Mouse (Mus musculus) lung, adult 18-20 months (tissue): ENCODE results near the gene Krit1.
A peak's percentile ranks its signal among the peaks of the same experiment; 100 is the strongest.
"Not testable (repeated sequence)": the region's sequence is repeated elsewhere in the genome, so short reads cannot be mapped to it uniquely, and the experiment has no call there.

ENCODE experiments used
- DNase-seq, 2 experiments: peaks; one replicate each; pipeline ENCODE4 v3.0.0; 2022; ENCODE audit warnings: mixed read lengths in 2 of 2

The Krit1 gene

GRCm38 (mm10) chr5:3802433-3803291, at the start of gene Krit1, which contains the start of gene Ankib1:
Gene Krit1 (plus strand): TSS chr5:3803184.
Gene Ankib1 (minus strand): TSS chr5:3802925.
- DNase-seq = peak; percentile 88 to 91

- DNase-seq = no peak
Observed at GRCm38 (mm10) chr5:3771512-3771911, 31.5 kb upstream of the Krit1 start.

GRCm38 (mm10) chr5:3772017-3772416, 31.0 kb upstream of the Krit1 start:
- peak in 1 of 2 experiments; percentile 13 for DNase-seq

GRCm38 (mm10) chr5:3782670-3783069, 20.3 kb upstream of the Krit1 start:
- no peak for DNase-seq

- DNase-seq = no peak
Observed at GRCm38 (mm10) chr5:3783947-3784681, 18.9 kb upstream of the Krit1 start.

GRCm38 (mm10) chr5:3784751-3785496, 18.1 kb upstream of the Krit1 start:
- DNase-seq = no peak

DNA sequence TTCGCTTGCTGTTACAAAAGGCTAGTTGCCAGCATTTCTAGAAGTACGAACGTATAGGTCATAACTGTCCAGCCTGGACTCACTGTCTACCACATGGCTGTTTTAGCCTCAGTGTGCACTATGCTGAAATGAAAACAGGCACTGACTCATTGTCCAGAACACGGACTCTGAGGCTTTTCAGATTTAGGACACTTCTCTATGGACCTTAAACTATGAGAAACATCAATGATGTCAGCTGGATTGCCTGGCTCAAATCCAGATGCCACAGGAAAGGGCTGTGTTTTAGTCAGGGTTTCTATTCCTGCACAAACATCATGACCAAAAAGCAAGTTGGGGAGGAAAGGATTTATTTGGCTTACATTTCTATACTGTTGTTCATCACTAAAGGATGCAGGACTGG, 15.4 kb upstream of the Krit1 start:
- no peak for DNase-seq

DNA sequence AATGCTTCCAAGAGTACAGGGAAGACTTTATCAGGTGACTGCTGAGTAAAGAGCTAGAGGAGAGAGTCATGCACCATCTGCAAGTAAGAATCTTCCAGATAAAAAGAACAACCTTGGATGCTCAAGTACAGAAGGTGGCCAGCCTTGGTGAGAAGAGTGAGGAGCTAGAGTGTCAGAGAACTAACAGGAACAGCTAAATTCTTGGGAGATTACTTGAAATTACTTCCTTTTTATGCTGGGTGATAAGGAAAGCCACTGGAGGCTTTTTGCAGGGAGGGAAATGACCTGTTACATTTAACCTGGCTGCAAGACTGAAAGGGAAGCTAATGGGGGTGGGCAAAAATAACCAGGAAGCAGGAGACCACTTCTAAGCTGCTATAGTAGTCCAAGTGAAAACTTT, 11.9 kb upstream of the Krit1 start:
- DNase-seq = no peak

DNA sequence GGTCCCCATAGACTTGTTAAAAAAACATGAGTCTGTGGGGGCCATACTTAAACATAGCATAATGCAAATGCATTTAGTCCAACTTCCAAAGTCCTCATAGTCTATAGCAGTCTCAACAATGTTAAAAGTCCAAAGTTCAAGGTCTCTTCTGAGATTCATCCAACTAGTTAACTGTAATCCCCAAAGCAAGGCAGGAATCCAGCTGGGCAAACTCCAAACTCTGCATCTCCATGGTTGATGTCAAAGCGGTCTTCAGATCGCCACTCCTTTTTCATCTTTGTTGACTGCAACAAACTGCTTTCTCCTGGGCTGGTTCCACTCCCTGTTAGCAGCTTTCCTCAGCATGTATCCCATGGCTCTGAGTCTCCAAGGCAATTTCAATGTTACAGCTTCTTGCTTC, 5.9 kb upstream of the Krit1 start:
- DNase-seq = not testable (repeated sequence)

DNA sequence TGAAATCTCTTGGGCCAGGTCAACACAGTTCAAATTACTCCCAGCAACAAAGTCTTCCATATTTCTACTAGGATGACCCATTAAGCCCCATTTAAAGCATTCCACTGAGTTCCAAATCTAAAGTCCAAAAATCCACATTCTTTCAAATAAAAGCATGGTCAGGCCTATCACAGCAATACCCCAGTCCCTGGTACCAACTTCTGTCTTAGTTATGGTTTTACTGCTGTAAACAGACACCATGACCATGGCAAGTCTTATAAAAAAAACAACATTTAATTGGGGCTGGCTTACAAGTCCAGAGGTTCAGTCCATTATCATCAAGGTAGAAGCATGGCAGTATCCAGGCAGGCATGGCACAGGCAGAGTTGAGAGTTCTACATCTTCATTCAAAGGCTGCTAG, 4.3 kb upstream of the Krit1 start:
- DNase-seq = not testable (repeated sequence)

DNA sequence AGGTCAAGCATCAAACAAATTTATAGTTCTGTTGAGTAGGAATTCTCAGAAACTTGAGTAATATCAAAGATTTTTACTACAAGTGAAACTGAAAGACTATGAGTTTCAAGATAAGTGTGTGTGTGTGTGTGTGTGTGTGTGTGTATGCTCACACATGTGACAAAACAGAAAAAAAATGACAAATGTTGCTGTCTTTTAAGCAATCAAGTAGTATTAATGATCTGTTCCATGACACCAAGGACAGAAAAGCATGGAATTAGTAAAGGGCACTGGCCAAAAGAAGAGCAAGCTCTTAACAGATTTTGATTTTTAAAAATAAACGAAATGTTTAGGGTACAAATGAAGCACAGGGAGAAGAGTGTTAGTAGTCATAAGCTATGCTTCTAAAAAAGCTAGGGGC, 2.9 kb upstream of the Krit1 start:
- DNase-seq = no peak

DNA sequence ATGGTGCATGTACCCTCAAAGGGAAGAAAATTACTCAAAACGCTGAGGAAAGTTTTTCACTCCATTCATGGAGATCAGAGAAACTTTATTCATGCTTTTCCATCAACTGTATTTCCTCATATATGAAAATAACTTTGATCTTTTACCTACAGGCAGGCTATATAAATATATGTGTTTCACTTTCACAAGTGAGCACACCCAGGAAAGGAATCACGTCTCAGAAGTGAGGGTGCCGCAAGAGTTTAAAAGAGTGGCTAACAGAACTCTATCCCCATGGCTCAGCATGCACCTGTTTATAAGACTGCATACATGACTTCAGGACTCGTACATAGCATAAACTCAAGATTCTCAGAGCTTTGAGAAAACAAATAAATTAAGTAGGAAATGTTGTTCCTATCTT, 2.1 kb upstream of the Krit1 start:
- DNase-seq = no peak

DNA sequence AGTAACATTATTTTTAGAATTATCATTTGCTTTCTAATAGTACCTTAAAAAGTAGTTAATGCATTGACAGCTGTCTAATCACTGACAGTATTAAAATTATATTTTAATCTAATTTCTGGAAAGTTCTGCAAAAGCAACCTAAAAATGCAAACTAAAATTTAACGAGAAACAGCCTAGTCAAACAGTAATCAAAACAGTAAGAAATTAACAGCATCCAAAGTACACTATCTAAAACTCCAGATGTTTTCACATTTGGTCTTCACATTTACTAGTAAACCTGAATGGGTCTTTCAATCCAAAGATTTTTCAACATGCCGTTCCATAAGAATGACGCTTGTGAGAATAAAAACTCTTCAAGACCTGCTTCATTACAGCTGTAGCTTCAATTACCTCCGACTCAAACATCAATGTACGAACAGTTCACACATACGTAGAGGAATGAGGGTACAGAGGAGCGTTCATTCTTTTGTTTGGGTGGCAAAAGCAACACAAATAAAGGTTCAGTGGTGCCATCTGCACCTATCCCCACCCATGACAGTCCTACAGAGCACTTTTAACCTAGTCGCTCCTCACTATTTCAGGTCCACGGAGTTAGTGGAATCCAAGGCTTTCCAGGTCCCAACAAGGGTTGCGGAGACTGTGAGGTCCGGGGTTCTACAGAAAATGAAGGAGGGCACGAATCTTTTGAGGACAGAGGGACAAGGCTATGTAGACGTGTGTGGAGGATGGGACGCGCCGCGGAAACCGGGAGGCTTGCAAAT, 1.1 kb upstream of the Krit1 start:
- DNase-seq = no peak

DNA sequence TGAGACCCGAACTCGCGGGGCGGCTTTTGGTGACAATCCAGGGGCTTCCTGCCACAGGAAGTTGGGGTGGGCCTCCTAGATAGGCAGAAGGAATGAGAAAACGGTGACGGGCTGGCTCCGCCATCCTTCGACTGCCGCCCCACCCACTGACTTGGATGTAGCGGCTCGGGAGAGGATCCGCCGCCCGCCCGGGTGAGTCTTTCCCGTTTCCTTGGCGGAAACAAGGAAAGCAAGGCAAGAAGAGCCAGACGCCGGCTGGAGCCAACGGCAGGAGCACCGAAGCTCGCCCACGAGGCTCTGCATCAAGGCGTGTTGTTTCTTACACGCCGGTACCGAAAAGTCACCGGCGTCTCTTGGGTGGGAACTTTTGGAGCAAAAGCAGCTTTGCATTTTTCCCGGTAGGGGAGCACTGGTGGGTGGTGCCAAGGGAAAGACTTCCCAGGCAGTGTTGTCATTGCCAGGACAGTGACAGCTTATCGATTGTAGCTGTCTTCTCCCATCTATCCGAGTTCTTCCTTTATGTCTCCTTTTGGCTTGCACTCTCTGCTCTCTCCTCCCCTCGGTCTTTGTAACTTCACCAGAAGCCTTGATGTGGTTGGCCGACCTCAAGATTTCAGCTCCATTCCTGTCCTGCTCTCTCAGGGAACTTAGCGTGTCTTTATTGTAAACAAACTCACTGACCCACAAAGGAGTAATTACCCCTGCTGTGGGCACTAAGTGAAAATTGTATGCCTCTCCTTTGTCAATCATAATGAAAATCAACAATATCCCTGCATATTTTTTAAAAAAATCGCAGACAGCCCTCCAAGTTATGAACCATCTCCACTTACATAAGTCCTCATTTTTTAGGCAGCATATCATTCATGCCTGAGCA, 545 bp downstream of the Krit1 start:
- DNase-seq = no peak

- DNase-seq = no peak
Observed at GRCm38 (mm10) chr5:3808472-3808871, 5.5 kb downstream of the Krit1 start.

- no peak for DNase-seq
Observed at GRCm38 (mm10) chr5:3834107-3834506, 31.1 kb downstream of the Krit1 start.

- DNase-seq = no peak
Observed at GRCm38 (mm10) chr5:3845026-3845425, 42.0 kb downstream of the Krit1 start, which contains the start of gene Lrrd1. Gene Lrrd1 (plus strand): TSS chr5:3845173.

- DNase-seq = no peak
Observed at GRCm38 (mm10) chr5:3870161-3870560, 67.2 kb downstream of the Krit1 start.

- no peak for DNase-seq
Observed at GRCm38 (mm10) chr5:3872348-3872747, 69.4 kb downstream of the Krit1 start.

DNA sequence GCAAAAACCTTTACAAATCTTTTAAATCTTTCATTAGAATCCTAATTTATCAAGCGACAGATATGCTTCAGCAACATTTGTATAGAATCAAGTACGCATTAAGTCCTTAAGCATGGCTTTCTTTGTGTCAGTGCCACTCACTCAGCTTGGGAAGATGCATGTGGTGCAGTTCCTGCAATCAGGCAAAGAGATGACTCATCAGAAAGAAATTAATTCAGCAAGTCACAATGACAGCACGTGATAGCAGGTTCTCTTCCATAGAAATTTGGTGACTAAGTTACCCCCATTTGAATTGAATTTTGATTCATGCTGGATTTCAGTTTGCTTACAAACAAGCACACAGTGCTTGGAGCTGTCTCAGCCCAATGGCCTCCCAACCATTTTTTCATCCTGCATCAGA, 70.5 kb downstream of the Krit1 start:
- no peak for DNase-seq

DNA sequence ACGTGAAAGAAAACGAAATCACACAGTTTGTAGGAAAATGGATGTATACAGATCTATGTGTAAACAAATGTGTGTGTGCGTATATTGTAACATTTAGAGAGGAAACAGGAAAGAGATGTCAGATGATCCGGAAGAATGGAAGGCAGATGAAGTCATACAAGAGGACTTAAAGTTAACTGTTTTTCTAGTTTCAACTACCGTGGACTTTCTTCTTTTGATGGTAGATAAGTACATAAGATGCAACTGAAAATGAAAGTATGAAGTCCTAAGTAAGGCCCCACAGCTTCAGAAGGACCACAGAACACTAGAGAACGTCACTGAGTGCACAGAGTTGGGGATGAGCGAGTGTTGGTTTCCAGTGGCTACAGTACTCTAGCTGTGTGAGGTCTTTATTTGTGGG, 83.9 kb downstream of the Krit1 start:
- not testable (repeated sequence) for DNase-seq
